Mouse (Mus musculus) stomach, postnatal 0 days (tissue): Measurements from ENCODE around the gene Hspa1l.

ENCODE experiments used
- CTCF ChIP-seq: IDR thresholded peaks from 2 replicates; pipeline ENCODE4 v1.5.1; 2016; ENCODE audit warnings: antibody characterized with exemption, low read depth, mild to moderate bottlenecking, moderate library complexity
- EP300 ChIP-seq: optimal IDR thresholded peaks from 2 replicates; pipeline ENCODE3; 2016; ENCODE audit warnings: antibody characterized with exemption

GRCm38 (mm10) chr17:35005158-35005557, 32.7 kb downstream of the Hspa1l start:
- TF ChIP-seq CTCF (no peak), EP300 (no peak)
